Mouse (Mus musculus) heart, postnatal 0 days (tissue): ENCODE data around the gene Lgals3.

Experiments
- CTCF ChIP-seq: IDR thresholded peaks from 2 replicates; pipeline ENCODE4 v1.5.1; 2016; ENCODE audit warnings: antibody characterized with exemption, control low read depth, low read depth
- EP300 ChIP-seq: IDR thresholded peaks from 2 replicates; pipeline ENCODE4 v1.6.1; 2016; ENCODE audit warnings: antibody characterized with exemption, low read depth

DNA sequence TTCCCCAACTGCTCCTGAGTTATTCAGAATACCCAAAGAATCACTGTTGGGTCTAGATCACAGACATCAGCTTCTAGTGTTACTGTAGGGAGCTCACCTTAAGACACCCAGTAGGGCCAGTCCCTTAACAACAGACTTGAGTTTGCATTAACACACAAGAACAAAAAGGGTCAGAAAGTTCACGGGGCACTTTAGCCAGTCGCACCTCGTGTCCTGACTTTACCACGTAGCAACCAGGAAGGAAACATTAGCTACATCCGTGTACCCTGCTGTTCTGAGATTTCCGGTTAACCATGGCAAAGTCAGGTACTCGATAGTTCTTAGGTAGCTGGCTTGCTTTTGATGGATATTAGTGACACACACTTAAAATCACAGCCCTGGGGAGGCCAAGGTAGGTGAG is 16.4 kb downstream of the Lgals3 start:
- TF ChIP-seq CTCF (no peak), EP300 (no peak)
